Mouse (Mus musculus): ENCODE measurements around the gene Gja5. TPM values are rescaled to one million over a fixed set of nuclear protein-coding genes. Genes with fewer than 3 reads are reported as not detected.

Gja5 gene
- polyA plus RNA-seq, 1 experiment from 2014 or later = 48.3 TPM

- WGBS = 19% methylated on average over 14 of the region's 14 CpGs
- Histone ChIP-seq H3K4me1 (ENCODE audit: insufficient read depth, low read depth, low read length) (0 out of 2 replicates have a peak, but pooled peaks cover 4% of the 10 kb centered on the region), H3K36me3 (ENCODE audit: insufficient read depth, low read length) (no peaks in the 10 kb centered on the region), H3K27me3 (replicated peaks; ENCODE audit: insufficient read depth, low read length) (no peaks in the 10 kb centered on the region), H3K9ac (replicated peaks; ENCODE audit: low read depth) (no peak overlapping the region), H3K27ac (ENCODE audit: low read length) (peak overlapping the region; percentile 59), H3K4me3 (ENCODE audit: low read depth, low read length) (no peak overlapping the region), H3K9me3 (ENCODE audit: low read length) (no peaks in the 10 kb centered on the region), H3K4me2 (replicated peaks; ENCODE audit: low read depth, low read length) (peak overlapping the region; percentile 11; the same call in 1 of the 2 replicates)
- TF ChIP-seq EP300 (IDR thresholded peaks at IDR 0.05) (peak; percentile 89), CTCF (IDR thresholded peaks at IDR 0.05) (no peak)
- ATAC-seq = peak; percentile 92
- DNase-seq (ENCODE audit: low spot score) = peak; percentile 60
Measured at GRCm38 (mm10) chr3:96953489-96954233, 49.2 kb downstream of the Gja5 start.

- H3K27ac ChIP-seq (ENCODE audit: low read length) = no peak overlapping the region
Measured at GRCm38 (mm10) chr3:96960597-96960996, 56.1 kb downstream of the Gja5 start.

DNA sequence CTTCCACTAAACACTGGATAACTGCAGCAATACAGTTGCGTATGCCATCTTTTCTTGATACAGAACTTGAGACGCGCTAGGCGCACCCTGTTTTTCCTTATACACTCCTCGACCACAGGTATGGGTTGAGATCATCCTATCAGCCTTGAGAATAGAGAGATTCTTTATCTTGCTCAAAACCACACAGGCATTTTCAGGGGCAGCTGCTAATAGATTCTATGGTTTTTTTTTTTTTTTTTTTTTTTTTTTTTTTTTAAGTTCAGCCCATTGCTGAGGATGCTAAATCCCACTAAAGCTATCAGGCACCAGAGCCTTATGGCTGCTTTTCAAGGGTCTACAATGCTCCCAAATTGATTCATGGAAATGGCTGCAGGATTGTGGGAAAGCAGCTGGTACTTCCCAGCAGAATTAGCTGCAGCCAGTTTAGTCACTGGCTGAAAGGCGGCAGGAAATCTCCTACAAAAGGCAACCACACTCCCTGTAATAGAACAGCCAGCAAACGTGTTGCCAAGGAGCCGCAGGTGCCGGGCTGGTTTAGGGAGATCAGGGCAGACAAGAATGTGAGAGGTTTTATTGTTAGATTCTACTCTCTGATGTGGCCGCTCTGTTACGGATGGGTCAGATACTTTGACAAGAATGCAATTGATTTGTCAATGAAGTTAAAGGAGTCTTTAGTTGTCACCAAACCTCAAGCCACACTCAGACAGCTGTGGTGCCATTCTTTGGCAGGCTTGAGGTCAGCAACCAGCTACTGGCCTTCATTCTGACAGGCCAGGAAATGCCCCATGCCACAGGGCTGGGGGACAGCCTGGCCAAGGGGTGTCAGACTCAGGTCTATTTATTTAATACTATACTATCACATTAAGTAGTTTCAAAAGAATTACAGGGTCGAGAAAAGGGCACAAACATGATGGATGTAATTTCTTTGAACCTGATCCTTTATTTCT is 58.9 kb downstream of the Gja5 start:
- H3K27ac ChIP-seq (ENCODE audit: low read length) = no peak overlapping the region
- no peaks in the 10 kb centered on the region for H3K27me3 ChIP-seq (replicated peaks; ENCODE audit: insufficient read depth, low read length)
- no peak overlapping the region for H3K4me3 ChIP-seq (ENCODE audit: low read depth, low read length)
- ATAC-seq (no peak), DNase-seq (ENCODE audit: low spot score) (no peak)
- no peak overlapping the region for H3K4me2 ChIP-seq (replicated peaks; ENCODE audit: low read depth, low read length)
- WGBS = 65% methylated on average over 12 of the region's 12 CpGs
- H3K4me1 ChIP-seq (ENCODE audit: insufficient read depth, low read depth, low read length) = no peaks in the 10 kb centered on the region
- TF ChIP-seq CTCF (IDR thresholded peaks at IDR 0.05) (no peak), EP300 (IDR thresholded peaks at IDR 0.05) (no peak)
- no peaks in the 10 kb centered on the region for H3K9me3 ChIP-seq (ENCODE audit: low read length)
- H3K36me3 ChIP-seq (ENCODE audit: insufficient read depth, low read length) = no peaks in the 10 kb centered on the region
- H3K9ac ChIP-seq (replicated peaks; ENCODE audit: low read depth) = no peak overlapping the region

More at GRCm38 (mm10) chr3:96960597-96960996, 56.1 kb downstream of the Gja5 start:
- Histone ChIP-seq H3K4me1 (ENCODE audit: insufficient read depth, low read depth, low read length) (no peaks in the 10 kb centered on the region), H3K9ac (replicated peaks; ENCODE audit: low read depth) (no peak overlapping the region), H3K4me3 (ENCODE audit: low read depth, low read length) (no peak overlapping the region), H3K36me3 (ENCODE audit: insufficient read depth, low read length) (no peaks in the 10 kb centered on the region), H3K27me3 (replicated peaks; ENCODE audit: insufficient read depth, low read length) (no peaks in the 10 kb centered on the region), H3K9me3 (ENCODE audit: low read length) (no peaks in the 10 kb centered on the region), H3K4me2 (replicated peaks; ENCODE audit: low read depth, low read length) (no peak overlapping the region)
- no peak for DNase-seq (ENCODE audit: low spot score)
- 34% methylated on average over 8 of the region's 8 CpGs for WGBS
- TF ChIP-seq CTCF (IDR thresholded peaks at IDR 0.05) (no peak), EP300 (IDR thresholded peaks at IDR 0.05) (no peak)
- no peak for ATAC-seq

GRCm38 (mm10) chr3:96970986-96971385 is 66.5 kb downstream of the Gja5 start:
- no peaks in the 10 kb centered on the region for H3K27me3 ChIP-seq (replicated peaks; ENCODE audit: insufficient read depth, low read length)
- H3K4me3 ChIP-seq (ENCODE audit: low read depth, low read length) = no peak overlapping the region
- no peak for TF ChIP-seq EP300 (IDR thresholded peaks at IDR 0.05)
- no peak for TF ChIP-seq CTCF (IDR thresholded peaks at IDR 0.05)
- DNase-seq (ENCODE audit: low spot score) (no peak), ATAC-seq (no peak)
- no peak overlapping the region for H3K27ac ChIP-seq (ENCODE audit: low read length)
- no peak overlapping the region for H3K4me2 ChIP-seq (replicated peaks; ENCODE audit: low read depth, low read length)
- H3K36me3 ChIP-seq (ENCODE audit: insufficient read depth, low read length) = no peaks in the 10 kb centered on the region
- H3K4me1 ChIP-seq (ENCODE audit: insufficient read depth, low read depth, low read length) = no peaks in the 10 kb centered on the region
- WGBS = 8% methylated on average over 7 of the region's 7 CpGs
- no peak overlapping the region for H3K9ac ChIP-seq (replicated peaks; ENCODE audit: low read depth)
- H3K9me3 ChIP-seq (ENCODE audit: low read length) = no peaks in the 10 kb centered on the region

DNA sequence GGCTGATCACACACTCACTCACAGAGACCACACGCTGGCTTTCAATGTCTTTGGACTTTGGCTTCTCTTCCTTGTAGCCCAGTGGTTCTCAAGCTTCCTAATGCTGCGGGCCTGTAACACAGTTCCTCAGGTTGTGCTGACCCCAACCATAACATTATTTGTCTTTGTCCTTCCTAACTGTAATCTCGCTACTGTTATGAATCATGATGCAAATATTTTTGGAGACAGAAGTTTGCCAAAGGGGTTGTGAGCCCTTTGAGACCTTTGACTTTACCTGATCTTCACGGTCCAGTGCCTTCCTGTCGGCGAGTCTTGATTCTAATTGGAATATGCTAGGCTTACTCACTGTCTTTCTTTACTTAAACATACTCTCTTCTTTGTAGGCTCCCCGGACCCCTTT is 70.0 kb downstream of the Gja5 start:
- TF ChIP-seq CTCF (IDR thresholded peaks at IDR 0.05) = no peak
- no peak for TF ChIP-seq EP300 (IDR thresholded peaks at IDR 0.05)
- H3K4me1 ChIP-seq (ENCODE audit: insufficient read depth, low read depth, low read length) = no peaks in the 10 kb centered on the region
- DNase-seq (ENCODE audit: low spot score) (no peak), ATAC-seq (no peak)
- H3K4me2 ChIP-seq (replicated peaks; ENCODE audit: low read depth, low read length) = no peak overlapping the region
- H3K4me3 ChIP-seq (ENCODE audit: low read depth, low read length) = no peak overlapping the region
- H3K9ac ChIP-seq (replicated peaks; ENCODE audit: low read depth) = no peak overlapping the region
- no peaks in the 10 kb centered on the region for H3K36me3 ChIP-seq (ENCODE audit: insufficient read depth, low read length)
- H3K27me3 ChIP-seq (replicated peaks; ENCODE audit: insufficient read depth, low read length) = no peaks in the 10 kb centered on the region
- no peak overlapping the region for H3K27ac ChIP-seq (ENCODE audit: low read length)
- 83% methylated on average over 7 of the region's 7 CpGs for WGBS
- H3K9me3 ChIP-seq (ENCODE audit: low read length) = no peaks in the 10 kb centered on the region

DNA sequence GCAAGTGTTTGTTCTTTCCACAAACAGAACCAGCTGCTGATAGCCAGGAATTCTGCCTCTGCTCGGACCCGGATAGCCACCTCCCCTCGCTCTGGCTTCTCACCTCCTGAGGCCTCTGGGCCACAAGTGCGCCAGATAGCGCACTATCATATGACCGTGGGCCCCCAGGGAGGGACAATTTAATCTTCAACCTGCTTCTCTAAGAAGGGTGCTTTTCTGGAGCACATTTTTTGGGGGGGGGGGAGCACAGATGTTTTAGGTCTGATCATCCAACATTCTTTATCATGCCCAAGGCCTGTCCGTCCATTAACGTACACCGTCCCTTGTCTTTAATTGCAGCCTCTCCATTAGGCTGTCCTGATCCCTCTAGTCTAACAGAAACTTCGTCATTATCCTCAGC is 71.1 kb downstream of the Gja5 start:
- Histone ChIP-seq H3K27me3 (replicated peaks; ENCODE audit: insufficient read depth, low read length) (no peaks in the 10 kb centered on the region), H3K36me3 (ENCODE audit: insufficient read depth, low read length) (no peaks in the 10 kb centered on the region), H3K4me3 (ENCODE audit: low read depth, low read length) (no peak overlapping the region), H3K4me1 (ENCODE audit: insufficient read depth, low read depth, low read length) (no peaks in the 10 kb centered on the region), H3K4me2 (replicated peaks; ENCODE audit: low read depth, low read length) (no peak overlapping the region), H3K27ac (ENCODE audit: low read length) (no peak overlapping the region), H3K9ac (replicated peaks; ENCODE audit: low read depth) (no peak overlapping the region), H3K9me3 (ENCODE audit: low read length) (no peaks in the 10 kb centered on the region)
- DNase-seq (ENCODE audit: low spot score) (no peak), ATAC-seq (no peak)
- 73% methylated on average over 10 of the region's 10 CpGs for WGBS
- TF ChIP-seq CTCF (IDR thresholded peaks at IDR 0.05) (no peak), EP300 (IDR thresholded peaks at IDR 0.05) (no peak)
